Mouse (Mus musculus) E14TG2a.4 (cell line): ENCODE data around the gene Foxa3.
A peak's percentile ranks its signal among the peaks of the same experiment; 100 is the strongest.

ENCODE experiments used
- H3K27me3 ChIP-seq: 2 replicates; pipeline ENCODE4 v1.6.1; 2014; ENCODE audit warnings: low read length, control low read depth; ENCODE audit not compliant: insufficient read depth
- H3K36me3 ChIP-seq: 2 replicates; pipeline ENCODE4 v1.6.1; 2014; ENCODE audit warnings: low read length, control low read depth; ENCODE audit not compliant: insufficient read depth
- H3K4me1 ChIP-seq: replicated peaks from 2 replicates; pipeline ENCODE4 v1.6.1; 2014; ENCODE audit warnings: low read depth, low read length, control low read depth
- H3K4me3 ChIP-seq: replicated peaks from 2 replicates; pipeline ENCODE4 v1.5.1; 2014; ENCODE audit warnings: mild to moderate bottlenecking, low read length
- H3K9me3 ChIP-seq: 2 replicates; pipeline ENCODE4 v1.6.1; 2014; ENCODE audit warnings: low read length, control low read depth
- CTCF ChIP-seq: conservative IDR thresholded peaks from 2 replicates; pipeline ENCODE4 v1.5.1; 2014; ENCODE audit warnings: low read length
- NANOG ChIP-seq: IDR thresholded peaks from 2 replicates; pipeline ENCODE4 v1.6.1; 2014; ENCODE audit warnings: borderline replicate concordance, low read length, mixed read lengths
- POU5F1 ChIP-seq: IDR thresholded peaks from 2 replicates; pipeline ENCODE4 v1.6.1; 2014; ENCODE audit warnings: low read length, borderline replicate concordance

Foxa3 gene

DNA sequence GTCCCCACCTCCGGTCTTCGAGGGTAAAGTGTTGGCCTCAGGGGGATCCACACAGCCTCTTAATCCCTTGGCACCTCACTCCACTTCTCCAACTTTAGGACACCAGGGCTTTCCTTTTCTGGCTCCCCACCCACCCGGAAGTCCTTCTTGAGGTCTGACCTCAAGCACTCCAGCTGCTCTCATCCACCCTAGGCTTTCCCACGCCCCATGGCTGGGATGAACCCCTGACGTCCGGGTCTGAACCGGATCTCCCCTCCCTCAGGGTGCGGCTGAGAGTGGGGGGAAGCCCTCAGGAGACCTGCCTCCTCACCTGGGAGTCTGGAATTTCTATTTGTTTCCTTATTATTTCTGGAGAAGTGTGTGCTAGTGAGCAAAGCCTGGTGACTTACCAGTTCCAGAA lies 2.3 kb downstream of the Foxa3 start:
- H3K9me3 ChIP-seq = no peaks in the 10 kb centered on the region
- peaks cover 47% of the 10 kb centered on the region for H3K4me1 ChIP-seq
- H3K27me3 ChIP-seq = peaks cover 32% of the 10 kb centered on the region
- no peaks in the 10 kb centered on the region for H3K36me3 ChIP-seq
- 0 out of 2 replicates have a peak overlapping the region, but pooled peaks have one; percentile 14 for H3K4me3 ChIP-seq
- TF ChIP-seq CTCF (no peak), POU5F1 (no peak), NANOG (no peak)

DNA sequence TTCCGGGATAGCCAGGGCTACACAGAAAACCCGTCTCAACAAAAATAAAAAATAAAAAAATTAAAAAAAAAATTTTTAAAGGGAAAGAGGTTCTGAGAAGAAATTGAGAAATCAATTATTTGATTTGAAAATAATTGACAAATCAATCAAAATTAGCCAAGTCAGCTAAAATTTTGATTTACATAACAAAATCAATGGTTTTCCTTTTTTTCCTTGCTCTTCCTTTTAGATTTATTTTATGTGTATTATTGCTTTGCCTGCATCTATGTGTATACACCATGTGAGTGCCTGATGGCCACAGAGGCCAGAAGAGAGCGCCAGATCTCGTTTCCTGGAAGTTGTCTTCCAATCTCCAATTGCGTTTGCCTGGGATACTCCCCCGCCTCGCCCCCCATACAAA lies 5.4 kb downstream of the Foxa3 start:
- H3K4me3 ChIP-seq = no peak overlapping the region

DNA sequence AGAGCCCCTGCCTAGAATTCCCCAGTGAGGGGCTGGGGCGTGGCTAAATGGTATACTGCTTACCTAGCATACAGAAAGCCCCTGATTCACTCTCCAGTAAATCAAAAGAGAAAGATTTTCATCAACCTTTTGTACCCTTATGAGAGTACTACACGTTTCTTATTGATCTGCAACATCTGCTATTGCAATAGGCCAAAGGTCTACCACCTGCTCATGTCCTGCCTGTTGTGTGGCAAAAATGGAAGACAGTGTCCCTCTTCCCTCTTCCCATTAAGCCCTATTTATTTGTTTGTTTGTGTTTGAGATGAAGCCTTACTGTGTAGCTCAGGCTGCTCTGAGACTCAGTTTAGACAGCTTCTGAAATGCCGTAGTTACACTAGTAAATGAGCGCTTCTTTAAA lies 7.3 kb downstream of the Foxa3 start:
- Histone ChIP-seq H3K36me3 (no peaks in the 10 kb centered on the region), H3K4me1 (peaks cover 42% of the 10 kb centered on the region), H3K27me3 (peaks cover 38% of the 10 kb centered on the region), H3K9me3 (no peaks in the 10 kb centered on the region), H3K4me3 (no peak overlapping the region)
- no peak for TF ChIP-seq POU5F1
- no peak for TF ChIP-seq NANOG
- TF ChIP-seq CTCF = no peak

More for the DNA sequence above, 5.4 kb downstream of the Foxa3 start:
- Histone ChIP-seq H3K9me3 (no peaks in the 10 kb centered on the region), H3K4me1 (peaks cover 41% of the 10 kb centered on the region), H3K36me3 (no peaks in the 10 kb centered on the region), H3K27me3 (peaks cover 48% of the 10 kb centered on the region)
- TF ChIP-seq NANOG (no peak), CTCF (no peak), POU5F1 (no peak)

GRCm38 (mm10) chr7:19014452-19014851 lies 8.9 kb downstream of the Foxa3 start:
- TF ChIP-seq NANOG (no peak), POU5F1 (no peak), CTCF (no peak)
- H3K36me3 ChIP-seq = no peaks in the 10 kb centered on the region
- H3K4me3 ChIP-seq = peak overlapping the region; percentile 27
- peaks cover 32% of the 10 kb centered on the region for H3K27me3 ChIP-seq
- H3K4me1 ChIP-seq = peaks cover 29% of the 10 kb centered on the region
- no peaks in the 10 kb centered on the region for H3K9me3 ChIP-seq

DNA sequence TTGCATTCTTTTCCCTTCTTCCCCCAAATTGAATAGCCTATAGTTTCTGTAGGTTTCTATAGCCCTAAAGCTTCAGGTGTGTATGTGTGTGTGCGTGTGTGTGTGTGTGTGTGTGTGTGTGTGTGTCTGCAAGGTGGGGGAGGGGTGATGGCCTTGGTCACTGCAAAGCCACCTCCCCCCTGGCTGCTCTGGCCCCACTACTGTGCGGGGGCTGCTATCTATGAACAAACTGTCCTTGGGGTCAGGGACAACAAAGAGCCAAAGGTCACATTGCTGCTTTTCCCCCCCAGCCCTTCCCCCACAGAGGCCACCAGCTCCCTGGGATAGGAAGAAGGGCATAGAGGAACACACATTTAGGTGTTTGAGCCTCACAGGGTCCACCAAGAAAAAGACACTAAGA lies 10.5 kb downstream of the Foxa3 start:
- Histone ChIP-seq H3K4me3 (no peak overlapping the region), H3K36me3 (no peaks in the 10 kb centered on the region), H3K9me3 (no peaks in the 10 kb centered on the region), H3K27me3 (peaks cover 32% of the 10 kb centered on the region), H3K4me1 (peaks cover 30% of the 10 kb centered on the region)
- no peak for TF ChIP-seq POU5F1
- TF ChIP-seq CTCF = no peak
- TF ChIP-seq NANOG = no peak

- peak overlapping the region; percentile 69 for H3K4me3 ChIP-seq
- H3K27me3 ChIP-seq = peaks cover 32% of the 10 kb centered on the region
- TF ChIP-seq CTCF = no peak
- H3K9me3 ChIP-seq = no peaks in the 10 kb centered on the region
- H3K4me1 ChIP-seq = peaks cover 38% of the 10 kb centered on the region
- peaks cover 5% of the 10 kb centered on the region for H3K36me3 ChIP-seq
Observed at GRCm38 (mm10) chr7:19012025-19012621, 11.2 kb downstream of the Foxa3 start.

- H3K4me1 ChIP-seq = peaks cover 52% of the 10 kb centered on the region
- H3K9me3 ChIP-seq = no peaks in the 10 kb centered on the region
- peaks cover 18% of the 10 kb centered on the region for H3K36me3 ChIP-seq
- TF ChIP-seq CTCF (no peak), POU5F1 (no peak), NANOG (no peak)
- peaks cover 32% of the 10 kb centered on the region for H3K27me3 ChIP-seq
- no peak overlapping the region for H3K4me3 ChIP-seq
Observed at GRCm38 (mm10) chr7:19010581-19010980, 12.8 kb downstream of the Foxa3 start.

- TF ChIP-seq POU5F1 = no peak
- TF ChIP-seq CTCF = no peak
- TF ChIP-seq NANOG = no peak
- Histone ChIP-seq H3K4me1 (peaks cover 49% of the 10 kb centered on the region), H3K36me3 (peaks cover 27% of the 10 kb centered on the region), H3K27me3 (peaks cover 9% of the 10 kb centered on the region), H3K4me3 (peak overlapping the region; percentile 23), H3K9me3 (no peaks in the 10 kb centered on the region)
Observed at GRCm38 (mm10) chr7:19007026-19007977, 16.0 kb downstream of the Foxa3 start.
